Mouse (Mus musculus): ENCODE data around the gene Gm28729.

The Gm28729 gene

GRCm38 (mm10) chr9:96460117-96460865 is 64.8 kb downstream of the Gm28729 start:
- no peak for DNase-seq

- DNase-seq, result no peak
These were observed 69.4 kb downstream of the Gm28729 start for GRCm38 (mm10) chr9:96455618-96456017.

- DNase-seq, result no peak
These were observed 72.1 kb downstream of the Gm28729 start for GRCm38 (mm10) chr9:96452956-96453355.

- DNase-seq, result no peak
These were observed 74.0 kb downstream of the Gm28729 start for GRCm38 (mm10) chr9:96450900-96451720.

GRCm38 (mm10) chr9:96449514-96449913 is 75.5 kb downstream of the Gm28729 start:
- DNase-seq, result no peak

- no peak for DNase-seq
These were observed 79.7 kb downstream of the Gm28729 start for GRCm38 (mm10) chr9:96445351-96445750.

- no peak for DNase-seq
These were observed 83.0 kb downstream of the Gm28729 start for GRCm38 (mm10) chr9:96442081-96442480.

GRCm38 (mm10) chr9:96438334-96438871 is 86.7 kb downstream of the Gm28729 start:
- DNase-seq, result no peak

GRCm38 (mm10) chr9:96437805-96438333 is 87.2 kb downstream of the Gm28729 start:
- peak; percentile 70 for DNase-seq

- DNase-seq, result peak; percentile 22
These were observed 87.9 kb downstream of the Gm28729 start for GRCm38 (mm10) chr9:96436901-96437804.

Measured in kidney, adult 11 months (tissue).